Mouse (Mus musculus) megakaryocyte, embryonic 14.5 days (primary cell): ENCODE data around the gene Coq6.

Experiments
- FLI1 ChIP-seq: IDR thresholded peaks from 2 replicates; pipeline ENCODE4 v1.6.1; 2012; ENCODE audit warnings: low read length, inconsistent platforms, mixed read lengths
- GATA1 ChIP-seq: IDR thresholded peaks from 3 replicates; pipeline ENCODE4 v1.6.1; 2012; ENCODE audit warnings: mixed read lengths, low read length, inconsistent platforms, borderline replicate concordance

GRCm38 (mm10) chr12:84365137-84365536 is 3.7 kb downstream of the Coq6 start:
- TF ChIP-seq GATA1 (no peak), FLI1 (no peak)
